Mouse (Mus musculus) heart, adult 2 months (tissue): ENCODE measurements around the gene Cntn4. TPM values are rescaled to one million over a fixed set of nuclear protein-coding genes. Genes with fewer than 3 reads are reported as not detected.

ENCODE experiments used
- DNase-seq, 2 experiments: peaks; one replicate each; pipeline ENCODE4 v3.0.0; 2021
- H3K27ac ChIP-seq: fragments of 200-600 bp; 2 replicates; pipeline ENCODE4 v1.8.1; 2022
- H3K27me3 ChIP-seq: fragments of 200-500 bp; 2 replicates; pipeline ENCODE4 v1.6.1; 2012; ENCODE audit warnings: mild to moderate bottlenecking, low read length, inconsistent platforms, mixed read lengths; ENCODE audit not compliant: control insufficient read depth, insufficient read depth
- H3K36me3 ChIP-seq: fragments of 200-500 bp; 2 replicates; pipeline ENCODE4 v1.6.1; 2012; ENCODE audit warnings: low read length, inconsistent platforms; ENCODE audit not compliant: control insufficient read depth, insufficient read depth
- H3K4me1 ChIP-seq: fragments of 200-500 bp; 2 replicates; pipeline ENCODE4 v1.6.1; 2011; ENCODE audit warnings: low read length; ENCODE audit not compliant: control insufficient read depth, insufficient read depth
- H3K4me3 ChIP-seq: fragments of 200-600 bp; 2 replicates; pipeline ENCODE4 v1.8.1; 2022
- H3K79me2 ChIP-seq: fragments of 200-500 bp; replicated peaks from 2 replicates; pipeline ENCODE4 v1.6.1; 2012; ENCODE audit warnings: mild to moderate bottlenecking, inconsistent platforms, low read length, moderate library complexity, mixed read lengths; ENCODE audit not compliant: control insufficient read depth, insufficient read depth
- H3K9ac ChIP-seq: fragments of 200-500 bp; 2 replicates; pipeline ENCODE4 v1.6.1; 2012; ENCODE audit warnings: low read depth, mild to moderate bottlenecking, control low read depth, inconsistent platforms, low read length, mixed read lengths
- CTCF ChIP-seq: fragments of 200-600 bp; IDR thresholded peaks from 2 replicates; pipeline ENCODE4 v1.8.1; 2022; ENCODE audit warnings: antibody characterized with exemption, mild to moderate bottlenecking, moderate library complexity
- EP300 ChIP-seq: fragments of 200-500 bp; IDR thresholded peaks from 2 replicates; pipeline ENCODE4 v1.6.1; 2011; ENCODE audit warnings: low read depth, low read length, control low read depth; ENCODE audit not compliant: insufficient read depth
- POLR2A ChIP-seq: fragments of 200-500 bp; IDR thresholded peaks from 2 replicates; pipeline ENCODE4 v1.6.1; 2011; ENCODE audit warnings: mild to moderate bottlenecking, low read depth, low read length, control low read depth; ENCODE audit not compliant: insufficient read depth
- WGBS: fragments of 180-500 bp; shearing (Covaris S2); methylation state at CpG from one replicate; pipeline ENCODE4 v1.1.7; 2018; 5-methylcytosine and 5-hydroxymethylcytosine counted together
- intact Hi-C: fragments of 180-260 bp; cut with DNase I; formaldehyde crosslinking; loops from one replicate; pipeline ENCODE4 v1.15.1; 2025
- polyA plus RNA-seq: library from polyadenylated mRNA; depleted of rRNA; stranded (reverse); fragments of >200 nt; gene quantifications from 2 replicates; pipeline ENCODE4 v1.2.3, GENCODE M21; 2012
- total RNA-seq, 2 experiments: library from RNA; stranded (reverse); gene quantifications; 2 replicates each; pipeline ENCODE4 v1.2.3; 2021

Cntn4 gene
- total and polyA plus RNA-seq, 3 experiments, result 0.04 TPM; not detected in 2

GRCm38 (mm10) chr6:106745673-106746394, 1068.4 kb downstream of the Cntn4 start:
- TF ChIP-seq EP300 (no peak), POLR2A (no peak), CTCF (no peak)
- Histone ChIP-seq H3K4me3 (no peak overlapping the region), H3K9ac (no peak overlapping the region), H3K27ac (no peak overlapping the region), H3K27me3 (no peaks in the 10 kb centered on the region), H3K79me2 (no peaks in the 10 kb centered on the region), H3K4me1 (no peaks in the 10 kb centered on the region), H3K36me3 (no peaks in the 10 kb centered on the region)
- no peak for DNase-seq
- WGBS, result 52% methylated on average over 7 of the region's 7 CpGs
- intact Hi-C loops, result no loop called here

- Histone ChIP-seq H3K27ac (no peak overlapping the region), H3K9ac (no peak overlapping the region), H3K79me2 (no peaks in the 10 kb centered on the region), H3K36me3 (no peaks in the 10 kb centered on the region), H3K4me1 (no peaks in the 10 kb centered on the region), H3K27me3 (no peaks in the 10 kb centered on the region), H3K4me3 (no peak overlapping the region)
- no peak for DNase-seq
- WGBS, result 89% methylated on average over 5 of the region's 5 CpGs
- intact Hi-C loops, result no loop called here
- TF ChIP-seq EP300, result no peak
- TF ChIP-seq CTCF, result no peak
- TF ChIP-seq POLR2A, result no peak
These were observed 1069.8 kb downstream of the Cntn4 start for GRCm38 (mm10) chr6:106747251-106747650.

GRCm38 (mm10) chr6:106747804-106748203, 1070.3 kb downstream of the Cntn4 start:
- Histone ChIP-seq H3K9ac (no peak overlapping the region), H3K27me3 (no peaks in the 10 kb centered on the region), H3K36me3 (no peaks in the 10 kb centered on the region), H3K4me1 (no peaks in the 10 kb centered on the region), H3K4me3 (no peak overlapping the region), H3K79me2 (no peaks in the 10 kb centered on the region), H3K27ac (no peak overlapping the region)
- intact Hi-C loops, result no loop called here
- TF ChIP-seq POLR2A (no peak), EP300 (no peak), CTCF (no peak)
- WGBS, result 73% methylated on average over 3 of the region's 3 CpGs
- no peak for DNase-seq
